Mouse (Mus musculus) G1E-ER4 (cell line): ENCODE results near the gene Ccdc33. TPM values are rescaled to one million over a fixed set of nuclear protein-coding genes. Genes with fewer than 3 reads are reported as not detected.

Experiments
- GATA1 ChIP-seq: IDR thresholded peaks from one replicate; pipeline ENCODE4 v1.8.0; 2012; ENCODE audit warnings: low read length, inconsistent platforms
- polyA plus RNA-seq: library from polyadenylated mRNA; stranded (reverse); fragments of >175 nt; gene quantifications from 2 replicates; pipeline ENCODE4 v1.2.3, GENCODE M21; 2012

Gene Ccdc33
- polyA plus RNA-seq, 1 experiment: not detected

DNA sequence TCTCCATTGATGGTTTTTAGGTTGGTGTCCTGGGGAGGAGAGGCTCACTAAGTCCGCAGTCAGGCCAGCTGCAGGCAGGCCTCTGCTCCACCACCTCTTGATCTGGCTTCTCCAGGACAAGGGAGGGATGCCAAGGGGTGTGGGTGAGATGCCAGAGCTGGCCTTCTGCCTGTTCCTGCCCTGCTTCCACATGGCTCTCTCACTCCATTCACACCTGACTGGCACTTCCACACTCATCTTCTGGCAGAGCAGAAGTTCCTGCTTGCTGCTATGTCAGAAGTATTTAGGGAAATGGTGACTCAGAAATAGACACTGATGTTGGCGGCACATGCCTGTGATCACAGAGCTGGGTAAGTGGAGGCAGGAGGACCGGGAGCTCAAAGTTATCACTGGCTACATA, 51.1 kb downstream of the Ccdc33 start:
- no peak for TF ChIP-seq GATA1

DNA sequence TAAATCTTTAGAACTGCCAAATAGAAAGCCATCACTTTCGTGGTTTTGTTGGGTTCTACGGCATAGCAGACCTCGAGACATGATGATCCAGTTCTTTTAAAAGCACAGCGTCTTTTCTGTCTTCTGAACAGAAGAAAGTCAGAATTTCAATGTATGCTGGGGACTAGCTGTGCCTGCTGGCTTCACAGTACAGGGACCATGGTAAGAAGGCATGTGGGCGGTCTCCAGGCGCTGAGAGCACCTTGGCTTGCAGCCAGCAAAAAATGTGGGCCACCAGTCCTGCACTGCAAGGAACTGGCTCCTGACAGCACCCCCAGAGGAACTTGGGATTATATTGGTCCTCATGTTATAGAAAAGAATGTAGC, 51.9 kb downstream of the Ccdc33 start:
- no peak for TF ChIP-seq GATA1

DNA sequence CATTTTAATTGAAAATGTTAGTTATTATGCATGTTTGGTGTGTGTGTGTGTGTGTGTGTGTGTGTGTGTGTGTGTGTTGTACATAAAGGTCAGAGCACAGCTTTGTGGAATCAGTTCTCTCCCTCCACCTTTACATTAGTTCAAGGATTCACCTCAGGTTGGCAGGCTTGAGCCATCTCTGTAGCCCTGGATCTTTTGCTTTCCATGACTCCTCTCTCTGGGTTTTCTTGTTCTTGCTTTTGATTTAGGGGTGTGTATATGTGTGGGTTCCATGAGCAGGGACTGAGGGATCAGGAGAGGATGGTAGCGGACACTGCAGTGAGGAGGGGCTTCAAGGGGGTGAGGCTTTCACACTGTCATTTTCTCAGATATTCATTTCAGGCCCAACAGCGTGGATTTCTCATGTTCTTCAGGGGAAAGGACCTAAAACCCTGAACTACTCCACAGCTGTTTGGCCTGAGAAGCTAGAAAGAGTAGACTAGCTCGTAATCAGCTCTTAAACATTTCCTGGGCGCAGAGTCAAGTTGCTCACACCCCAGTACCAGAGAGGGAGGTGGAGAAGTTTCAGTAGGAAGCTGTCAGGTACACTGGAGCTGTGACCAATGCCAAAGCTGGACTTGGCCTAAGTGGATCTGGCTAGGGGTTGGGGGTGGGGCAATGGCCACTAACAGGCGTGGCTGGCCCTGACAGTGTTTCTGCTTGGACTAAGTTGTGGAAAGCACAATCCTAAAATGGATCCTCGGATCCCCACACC, 52.5 kb downstream of the Ccdc33 start:
- no peak for TF ChIP-seq GATA1

DNA sequence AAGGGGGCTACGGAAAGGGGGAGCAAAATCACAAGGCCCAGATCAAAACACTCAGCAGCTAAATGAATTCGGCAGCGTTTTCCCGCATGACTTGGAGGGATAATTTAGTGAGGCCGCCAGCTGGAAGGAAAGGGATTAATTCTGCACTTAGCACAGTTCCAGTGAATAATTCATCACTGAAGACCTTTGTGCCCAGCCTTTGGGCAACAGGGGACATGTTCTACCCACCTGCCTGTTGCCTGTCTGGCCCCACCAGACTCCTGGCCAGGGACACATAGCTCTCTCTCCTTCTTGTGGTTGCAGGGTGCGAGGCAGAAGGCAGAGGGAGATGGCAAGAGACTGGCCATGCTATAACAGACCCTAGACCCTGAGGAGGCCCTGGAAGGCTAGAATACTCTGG, 53.1 kb downstream of the Ccdc33 start:
- no peak for TF ChIP-seq GATA1

DNA sequence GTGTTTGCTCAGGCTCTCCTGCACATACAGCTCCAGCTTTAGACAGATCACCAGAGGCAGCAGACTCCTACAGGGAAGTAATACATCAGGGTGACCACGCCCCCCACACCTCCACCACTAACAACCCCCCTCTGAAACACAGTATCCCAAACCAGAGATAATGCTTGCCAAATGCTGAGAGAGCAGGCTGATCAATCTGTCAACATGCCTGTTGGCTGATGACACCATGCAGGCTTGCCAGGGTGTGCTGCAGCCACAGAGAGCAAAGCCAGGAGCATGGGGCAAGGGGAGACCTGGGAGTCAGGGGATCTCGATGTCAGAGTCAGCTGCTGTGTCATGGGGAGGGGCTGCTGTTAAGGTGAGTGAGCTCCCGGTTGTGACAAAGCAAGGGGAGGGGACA, 55.1 kb downstream of the Ccdc33 start, which contains the start of gene Stra6:
TSS of gene Stra6 (plus strand) at position 258 of the 400 bp plus-strand sequence.
- TF ChIP-seq GATA1: no peak

DNA sequence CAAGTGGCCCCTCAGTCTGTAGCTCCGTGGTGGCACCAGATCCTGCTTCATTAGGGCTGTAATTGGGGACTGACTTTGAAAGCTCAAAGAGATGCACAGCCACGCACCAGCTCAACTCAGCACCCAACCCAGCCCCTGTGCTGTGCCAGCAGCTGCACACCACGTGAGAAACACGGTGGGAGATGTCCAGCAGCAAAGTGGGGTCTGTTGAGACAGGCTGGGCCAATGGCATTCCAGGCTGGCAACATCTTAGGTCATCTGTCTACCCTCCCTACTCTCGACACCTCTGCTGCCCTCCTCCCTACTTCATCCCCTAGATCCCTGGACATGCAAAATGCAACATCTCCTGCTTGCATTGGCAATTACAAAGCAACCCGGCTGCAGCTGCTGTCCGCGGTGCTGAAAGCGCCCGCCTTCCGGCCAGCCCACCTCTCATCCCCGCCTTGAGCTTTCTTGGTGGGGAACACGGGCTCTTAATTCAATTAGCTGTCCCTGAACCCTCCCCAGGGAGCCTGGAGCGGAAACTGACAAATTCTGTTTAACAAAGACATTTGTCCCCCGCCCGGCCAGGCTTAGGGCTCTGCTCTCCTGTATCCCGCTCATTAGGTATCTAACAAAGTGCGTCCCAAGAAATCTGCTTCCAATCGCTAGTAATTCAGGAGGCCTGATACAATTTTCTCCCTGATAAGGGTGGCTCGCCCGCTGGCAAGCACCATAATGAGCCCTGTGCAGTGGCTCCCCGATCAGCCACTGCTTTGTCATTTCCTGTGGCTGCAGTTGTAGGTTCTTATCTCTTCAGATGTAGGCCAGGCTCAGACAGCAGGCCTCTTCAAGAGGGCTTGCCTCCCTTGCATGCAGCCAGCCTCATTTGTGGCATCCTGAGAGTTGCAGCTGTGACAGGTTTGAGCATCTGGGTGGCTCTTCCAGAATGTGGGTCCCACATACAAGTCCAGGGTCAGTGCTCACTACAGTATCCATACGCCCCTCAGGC, 57.7 kb downstream of the Ccdc33 start:
- no peak for TF ChIP-seq GATA1

DNA sequence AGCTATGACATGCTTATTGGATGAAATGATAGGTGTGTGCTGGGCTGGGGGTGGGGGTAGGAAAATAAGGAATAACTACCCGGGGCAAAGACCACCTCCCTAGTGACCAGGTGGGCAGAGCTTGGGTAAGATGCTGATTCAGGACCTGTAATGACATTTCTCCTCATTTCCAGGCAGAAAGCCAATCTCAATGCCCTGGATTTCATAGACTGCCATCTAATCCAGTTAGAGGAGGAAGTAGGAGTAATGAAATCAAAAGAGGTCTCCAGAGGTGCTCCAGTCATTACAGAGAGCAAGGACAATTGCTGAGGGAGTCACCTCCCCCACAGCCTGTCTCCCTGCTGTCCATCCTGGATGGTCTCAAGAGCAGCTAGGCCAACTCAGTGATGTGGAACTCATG, 58.7 kb downstream of the Ccdc33 start:
- TF ChIP-seq GATA1: no peak

DNA sequence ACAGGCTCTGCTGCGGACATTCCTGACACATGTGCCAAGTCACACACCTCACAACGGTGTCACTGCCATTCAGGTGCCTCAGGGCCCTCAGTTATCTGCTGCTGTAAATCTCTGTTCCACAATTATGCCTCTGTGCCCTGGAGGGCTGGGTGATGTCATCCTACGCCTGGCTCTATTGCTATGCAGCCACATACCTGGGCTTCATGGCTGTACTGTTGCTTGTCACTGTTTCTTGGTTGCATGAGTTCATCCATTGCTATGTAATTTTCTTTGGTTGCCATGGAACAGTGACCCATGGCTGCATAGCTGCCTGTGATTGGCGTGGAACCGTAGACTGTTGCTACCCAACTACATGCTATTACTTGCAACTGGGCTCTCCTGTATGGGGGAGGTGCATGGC, 63.0 kb downstream of the Ccdc33 start:
- TF ChIP-seq GATA1: no peak

DNA sequence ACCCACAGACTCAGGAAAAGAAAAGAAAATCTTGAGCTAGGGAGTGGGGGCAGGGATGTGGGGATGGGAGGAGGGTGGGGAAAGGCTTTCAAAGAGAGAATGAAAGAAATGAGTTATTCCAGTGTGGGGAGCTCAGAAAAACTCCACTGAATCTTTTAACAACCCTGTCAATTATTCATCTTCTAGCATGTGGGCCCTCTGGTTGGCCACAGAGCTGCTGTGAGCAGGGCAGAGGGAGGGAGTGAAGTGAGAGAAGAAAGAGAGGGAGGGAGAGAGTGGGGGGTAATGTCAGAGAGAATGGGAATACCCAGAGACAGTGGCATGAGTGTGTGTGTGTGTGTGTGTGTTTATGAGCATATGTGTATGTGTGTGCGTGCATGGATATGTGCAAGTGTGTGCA, 64.6 kb downstream of the Ccdc33 start:
- no peak for TF ChIP-seq GATA1

DNA sequence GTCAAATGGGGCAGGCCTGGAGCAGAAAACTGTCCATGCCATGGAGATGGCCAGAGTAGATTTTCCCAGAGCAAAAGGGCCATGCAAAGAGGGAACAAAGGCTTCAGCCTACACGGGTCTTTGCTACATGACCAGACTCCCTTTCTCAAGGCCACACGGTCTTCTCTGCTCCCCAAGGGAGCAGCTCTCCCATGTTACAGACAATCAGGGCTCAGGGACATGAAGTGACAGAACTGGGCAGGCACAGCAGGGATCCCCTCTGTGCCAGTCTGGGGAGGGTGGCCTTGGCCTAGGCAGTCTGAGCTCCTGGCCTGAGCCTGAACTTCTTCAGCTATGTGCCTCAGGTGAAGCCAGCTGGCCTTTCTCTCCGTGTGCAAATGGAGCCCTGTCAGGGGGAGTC, 65.1 kb downstream of the Ccdc33 start:
- TF ChIP-seq GATA1: no peak

DNA sequence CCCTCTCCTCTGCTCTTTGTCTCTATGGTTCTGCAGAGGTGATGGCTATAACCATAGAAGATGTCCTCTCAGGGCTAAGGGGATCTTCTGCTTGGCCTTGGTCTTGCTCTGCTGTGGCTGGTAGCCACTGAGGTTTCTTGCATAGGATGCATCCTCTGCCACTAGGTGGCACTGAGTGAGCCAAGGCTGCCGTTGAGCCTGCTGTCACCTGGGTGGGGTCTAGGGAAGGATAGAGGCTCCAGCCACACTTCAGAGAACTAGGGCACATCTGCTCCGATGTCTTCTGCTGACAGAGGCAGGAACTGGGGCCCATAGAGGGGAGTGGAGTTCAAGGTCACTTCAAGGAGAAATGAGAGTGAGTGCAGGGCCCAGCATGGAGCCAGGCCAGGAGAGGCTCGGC, 65.5 kb downstream of the Ccdc33 start:
- TF ChIP-seq GATA1: no peak

DNA sequence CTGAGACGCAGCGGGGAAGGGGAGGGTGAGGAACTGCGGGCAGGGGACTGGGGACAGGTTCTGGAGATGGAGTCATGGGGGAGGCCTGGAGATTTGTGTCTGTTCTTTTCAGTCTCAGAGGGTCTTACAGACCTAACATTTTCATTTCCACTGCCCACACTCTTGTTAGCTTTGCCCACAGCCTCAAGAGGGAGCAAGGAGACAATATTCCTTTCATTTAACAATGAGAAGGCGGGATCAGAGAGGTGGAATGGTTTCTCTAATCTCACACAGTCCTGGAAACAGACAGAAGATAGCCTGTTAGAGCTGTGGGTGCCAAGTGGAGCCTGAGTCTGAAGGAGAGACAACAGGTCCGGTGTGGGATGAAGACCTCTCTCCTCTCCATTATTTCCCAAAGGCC, 66.7 kb downstream of the Ccdc33 start:
- no peak for TF ChIP-seq GATA1

DNA sequence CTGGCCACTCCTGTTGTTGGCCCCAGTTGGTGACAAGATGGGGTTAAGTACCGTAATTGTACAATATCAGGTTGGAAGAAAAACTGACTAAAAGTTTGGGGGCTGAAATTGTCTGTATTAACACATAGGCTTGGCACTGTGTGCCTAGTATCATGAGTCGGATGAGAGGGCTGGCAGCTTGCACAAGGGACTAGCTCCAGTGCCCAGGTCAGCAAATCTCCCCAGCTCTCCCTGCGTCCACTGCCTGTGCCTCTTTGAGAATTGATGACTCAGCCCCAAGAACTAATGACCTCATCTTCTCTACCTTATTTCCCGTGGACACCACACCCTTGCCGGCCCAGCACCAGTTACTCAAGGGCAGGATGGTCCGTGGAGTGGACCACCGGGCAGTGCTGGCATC, 68.8 kb downstream of the Ccdc33 start:
- TF ChIP-seq GATA1: no peak

DNA sequence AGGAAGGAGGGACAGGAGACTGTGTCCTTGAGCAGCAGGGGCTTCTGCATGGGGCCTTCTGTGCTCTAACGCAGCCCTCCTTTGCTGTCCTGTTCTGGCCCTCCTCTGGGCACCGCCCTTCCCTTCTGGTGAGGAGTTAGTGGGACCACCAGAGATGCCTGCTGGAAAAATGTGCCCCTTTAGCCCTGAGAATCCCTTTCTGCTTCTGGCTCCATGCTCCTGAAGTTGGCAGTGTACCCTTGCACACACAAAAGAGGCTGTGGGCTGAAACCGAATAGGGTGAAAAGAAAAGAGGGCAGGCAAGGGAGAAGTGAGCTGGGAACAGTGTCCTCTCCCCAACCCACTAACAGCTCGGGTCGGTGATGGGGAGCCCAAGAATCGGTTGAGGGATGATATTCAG, 69.4 kb downstream of the Ccdc33 start:
- no peak for TF ChIP-seq GATA1

DNA sequence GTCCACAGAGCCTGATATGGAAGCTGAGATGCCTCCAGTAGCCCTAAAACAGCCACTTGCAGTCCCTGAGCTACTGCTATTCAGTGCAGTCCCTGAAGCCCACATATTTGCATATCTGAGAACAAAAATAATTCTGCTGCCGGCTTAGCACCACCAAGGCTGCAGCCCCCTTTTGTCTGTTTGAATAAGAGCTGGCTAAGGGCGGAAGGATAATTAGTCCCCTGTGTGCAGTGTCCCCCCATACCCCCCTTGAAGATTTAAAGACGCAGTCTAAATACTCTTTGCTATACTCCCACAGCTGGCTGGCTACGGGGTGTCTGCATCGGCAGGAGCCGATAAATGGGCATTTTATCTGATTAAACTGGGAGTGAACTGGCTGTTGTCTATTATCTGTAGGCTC, 70.0 kb downstream of the Ccdc33 start:
- no peak for TF ChIP-seq GATA1

DNA sequence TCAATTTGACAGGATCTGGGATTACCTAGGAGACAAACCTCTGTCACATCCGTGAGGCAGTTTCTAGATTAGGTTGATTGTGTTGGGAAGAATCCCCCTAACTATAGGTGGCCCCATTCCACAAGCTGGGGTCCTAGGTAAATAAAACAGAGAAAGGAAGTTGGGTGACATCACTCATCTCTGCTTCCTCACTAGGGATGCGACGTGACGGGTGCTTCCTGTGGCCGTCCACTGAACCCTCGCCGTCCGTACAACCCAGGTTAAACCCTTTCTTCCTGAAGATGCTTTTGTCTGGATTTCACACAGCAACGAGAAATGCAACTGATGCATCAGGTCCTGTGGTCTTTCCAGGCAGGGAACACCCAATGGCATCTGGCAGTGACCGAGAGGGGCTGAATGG, 71.6 kb downstream of the Ccdc33 start:
- TF ChIP-seq GATA1: no peak

DNA sequence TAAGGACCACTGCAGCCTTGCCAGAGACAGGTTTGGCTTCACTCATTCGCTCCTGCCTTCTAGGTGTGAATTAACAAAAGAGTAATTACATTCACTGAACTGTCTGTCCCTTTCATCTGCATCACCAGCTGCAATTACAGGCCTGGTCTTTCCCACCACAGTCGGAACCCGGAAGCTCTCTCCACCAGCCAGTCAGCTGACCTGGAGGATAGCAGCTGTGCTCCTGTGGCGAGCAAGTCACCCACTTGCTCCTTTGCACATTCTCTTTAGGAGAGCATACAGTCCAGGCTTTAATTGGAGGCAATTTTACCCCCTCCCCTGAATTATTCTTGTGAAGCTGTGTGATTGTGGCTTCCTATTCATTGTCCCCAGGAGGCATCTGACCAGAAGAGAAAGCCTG, 73.0 kb downstream of the Ccdc33 start:
- TF ChIP-seq GATA1: no peak
